In the genomic region with DNA sequence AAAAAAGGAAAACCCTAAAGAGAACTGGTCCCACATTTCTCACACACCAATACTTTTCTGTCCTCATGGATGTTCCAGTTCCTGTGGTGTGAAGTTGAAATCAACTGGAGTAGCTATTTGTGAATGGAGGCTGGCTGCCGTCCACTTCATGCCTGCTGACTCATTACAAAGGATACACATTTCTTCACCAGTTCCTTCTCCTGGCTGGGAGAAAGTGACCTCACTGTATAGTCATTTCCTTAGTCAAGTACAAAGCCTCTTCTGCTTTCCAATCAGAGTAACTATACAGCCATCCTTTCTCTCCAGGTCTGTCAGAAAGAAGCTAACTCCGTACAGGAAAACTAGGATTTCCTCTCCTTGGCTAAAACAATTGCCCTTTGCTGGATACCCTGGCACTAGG, we compare ENCODE assay signal across 1 mouse cellular context.
TF ChIP-seq lines count a peak whose summit lies in the region.

No protein-coding gene starts in this region.

TF ChIP-seq in CH12.LX, 34 proteins besides CTCF, POLR2A, EP300 and RAD21 (continued from another document):
- no peak for TF ChIP-seq USF1 (IDR thresholded peaks at IDR 0.05; ENCODE audit: low read depth, low read length)
- no peak for TF ChIP-seq MEF2A (IDR thresholded peaks at IDR 0.05; ENCODE audit: borderline replicate concordance, low read depth, low read length)
- TF ChIP-seq TBP (conservative IDR thresholded peaks at IDR 0.05; ENCODE audit: low read depth, low read length): no peak
- no peak for TF ChIP-seq SMC3 (IDR thresholded peaks at IDR 0.05; ENCODE audit: low read depth, low read length)
